ENCODE assay signal across 7 mouse cellular contexts in genomic region chr15:81399297-81399637, GRCm38 (mm10). TPM values are rescaled to one million over a fixed set of nuclear protein-coding genes. Genes with fewer than 3 reads are reported as not detected.
DNase-seq lines count a peak whose midpoint lies in the region; ATAC-seq and TF ChIP-seq lines count a peak whose summit lies in the region.

No protein-coding gene starts in this region.

- no peak for TF ChIP-seq POLR2A in limb, embryonic 14.5 days (IDR thresholded peaks at IDR 0.05; ENCODE audit: borderline replicate concordance, extremely low read depth, insufficient read depth, insufficient read length)

- H3K4me1 ChIP-seq in megakaryocyte, embryonic 14.5 days = peaks cover 51% of the 10 kb centered on the region
- H3K4me1 ChIP-seq in limb, embryonic 14.5 days (ENCODE audit: control insufficient read depth, insufficient read depth, low read length) = peaks cover 11% of the 10 kb centered on the region; the same call in 1 of the 2 replicates
- peaks cover 22% of the 10 kb centered on the region for H3K4me1 ChIP-seq in stomach, embryonic 16.5 days (ENCODE audit: control insufficient read depth, insufficient read depth, low read length)

- under 1% methylated on average over 20 of the region's 21 CpGs for whole genome bisulfite sequencing in limb, embryonic 14.5 days
- under 1% methylated on average over 21 of the region's 21 CpGs for WGBS in stomach, embryonic 16.5 days

- H3K4me3 ChIP-seq in megakaryocyte, embryonic 14.5 days (replicated peaks) = peak overlapping the region; percentile 97
- H3K4me3 ChIP-seq in limb, embryonic 14.5 days (replicated peaks; ENCODE audit: low read length) = peak overlapping the region; percentile 94
- H3K4me3 ChIP-seq in stomach, embryonic 16.5 days (replicated peaks; ENCODE audit: low read length) = peak overlapping the region; percentile 100

- H3K36me3 ChIP-seq in megakaryocyte, embryonic 14.5 days (replicated peaks; ENCODE audit: low read length) = peaks cover 7% of the 10 kb centered on the region
- H3K36me3 ChIP-seq in limb, embryonic 14.5 days (ENCODE audit: control insufficient read depth, insufficient read depth, low read length) = 0 out of 2 replicates have a peak, but pooled peaks cover 4% of the 10 kb centered on the region
- H3K36me3 ChIP-seq in stomach, embryonic 16.5 days (ENCODE audit: control insufficient read depth, insufficient read depth, low read length) = no peaks in the 10 kb centered on the region

- DNase-seq in limb, embryonic 14.5 days (ENCODE audit: low spot score) = no peak
- no peak for DNase-seq in urinary bladder, postnatal 10 days (ENCODE audit: low spot score)
- DNase-seq in urinary bladder, postnatal 36 days (ENCODE audit: low spot score in 2 of 2) = no peak

- H3K9me3 ChIP-seq in megakaryocyte, embryonic 14.5 days = no peaks in the 10 kb centered on the region
- no peaks in the 10 kb centered on the region for H3K9me3 ChIP-seq in limb, embryonic 14.5 days (ENCODE audit: control insufficient read depth, low read length)
- H3K9me3 ChIP-seq in stomach, embryonic 16.5 days (replicated peaks; ENCODE audit: control insufficient read depth, low read length) = no peaks in the 10 kb centered on the region

- no peaks in the 10 kb centered on the region for H3K27me3 ChIP-seq in megakaryocyte, embryonic 14.5 days (replicated peaks)
- H3K27me3 ChIP-seq in limb, embryonic 14.5 days (ENCODE audit: control insufficient read depth, insufficient read depth, low read length) = no peaks in the 10 kb centered on the region
- no peaks in the 10 kb centered on the region for H3K27me3 ChIP-seq in stomach, embryonic 16.5 days (ENCODE audit: control insufficient read depth, insufficient read depth, low read length)

- no peak for ATAC-seq in megakaryocyte, adult 5-6 weeks (ENCODE audit: poor library complexity, severe bottlenecking)
- ATAC-seq in erythroid progenitor cell, adult 5-6 weeks (replicated peaks; ENCODE audit: low FRiP score, poor library complexity, severe bottlenecking) = peak; percentile 45
- no peak for ATAC-seq in limb, embryonic 14.5 days (ENCODE audit: low FRiP score, low read depth)
- ATAC-seq in stomach, embryonic 16.5 days (ENCODE audit: insufficient read depth, low FRiP score) = peak; percentile 65; the same call in 1 of the 2 replicates

- peak overlapping the region; percentile 92 for H3K9ac ChIP-seq in limb, embryonic 14.5 days (ENCODE audit: low read depth, low read length, severe bottlenecking)
- H3K9ac ChIP-seq in stomach, embryonic 16.5 days (ENCODE audit: low read length) = peak overlapping the region; percentile 97

- peak overlapping the region; percentile 96 for H3K27ac ChIP-seq in limb, embryonic 14.5 days (replicated peaks; ENCODE audit: low read depth, low read length)
- H3K27ac ChIP-seq in stomach, embryonic 16.5 days (ENCODE audit: low read length) = peak overlapping the region; percentile 96

- peak overlapping the region; percentile 62 for H3K4me2 ChIP-seq in limb, embryonic 14.5 days (replicated peaks; ENCODE audit: low read depth, low read length, severe bottlenecking)
- H3K4me2 ChIP-seq in stomach, embryonic 16.5 days (ENCODE audit: low read depth, low read length) = peak overlapping the region; percentile 80

RNA-seq across cellular contexts. Expression of gene St13, which starts 0.6 kb away (rescaled TPM):
- 33.7 and 151 TPM in 2 replicates for polyA plus RNA-seq in megakaryocyte, embryonic 14.5 days (2012; ENCODE audit: insufficient read depth, low replicate concordance)
- total RNA-seq in megakaryocyte, adult 5-6 weeks (2015) = 47.5 and 60.1 TPM in 2 replicates
- 162 and 222 TPM in 2 replicates for total RNA-seq in megakaryocyte, adult 5-6 weeks (2017)
- total RNA-seq in erythroid progenitor cell, adult 5-6 weeks (2015; ENCODE audit: low replicate concordance) = 22.7 and 30.6 TPM in 2 replicates
- total RNA-seq in erythroid progenitor cell, adult 5-6 weeks (2017; ENCODE audit: low replicate concordance) = 34.4 and 46.5 TPM in 2 replicates
- 44.0 and 81.7 TPM in 2 replicates for polyA plus RNA-seq in limb, embryonic 14.5 days (2012; rRNA removed)
- polyA plus RNA-seq in limb, embryonic 14.5 days (2014; fragmentation: Nextera tagmentation; extraction: Ambion mirVana) = 137 and 141 TPM in 2 replicates
- 149 and 153 TPM in 2 replicates for polyA plus RNA-seq in stomach, embryonic 16.5 days (2015; fragmentation: Nextera tagmentation; extraction: Ambion mirVana)

RNA-seq across cellular contexts. Expression of gene Xpnpep3, which starts 0.7 kb away (rescaled TPM):
- polyA plus RNA-seq in megakaryocyte, embryonic 14.5 days (2012; ENCODE audit: insufficient read depth, low replicate concordance) = 0.21 and 3.4 TPM in 2 replicates
- 3.3 and 6.8 TPM in 2 replicates for total RNA-seq in megakaryocyte, adult 5-6 weeks (2015)
- 9.1 and 15.7 TPM in 2 replicates for total RNA-seq in megakaryocyte, adult 5-6 weeks (2017)
- total RNA-seq in erythroid progenitor cell, adult 5-6 weeks (2015; ENCODE audit: low replicate concordance) = 12.6 and 16.9 TPM in 2 replicates
- total RNA-seq in erythroid progenitor cell, adult 5-6 weeks (2017; ENCODE audit: low replicate concordance) = 8.6 and 20.8 TPM in 2 replicates
- polyA plus RNA-seq in limb, embryonic 14.5 days (2012; rRNA removed) = 10.4 and 10.5 TPM in 2 replicates
- polyA plus RNA-seq in limb, embryonic 14.5 days (2014; fragmentation: Nextera tagmentation; extraction: Ambion mirVana) = 6.6 and 7.7 TPM in 2 replicates
- 11.1 and 11.9 TPM in 2 replicates for polyA plus RNA-seq in stomach, embryonic 16.5 days (2015; fragmentation: Nextera tagmentation; extraction: Ambion mirVana)

RNA-seq across cellular contexts. Expression of gene Dnajb7, which starts 8.8 kb away (rescaled TPM):
- polyA plus RNA-seq in megakaryocyte, embryonic 14.5 days (2012; ENCODE audit: insufficient read depth, low replicate concordance) = not detected in 2 replicates
- total RNA-seq in megakaryocyte, adult 5-6 weeks (2015) = not detected in 2 replicates
- total RNA-seq in megakaryocyte, adult 5-6 weeks (2017) = 0.18 TPM in 1 of 2 replicates, not detected in the other
- not detected in 2 replicates for total RNA-seq in erythroid progenitor cell, adult 5-6 weeks (2015; ENCODE audit: low replicate concordance)
- not detected in 2 replicates for total RNA-seq in erythroid progenitor cell, adult 5-6 weeks (2017; ENCODE audit: low replicate concordance)
- polyA plus RNA-seq in limb, embryonic 14.5 days (2012; rRNA removed) = not detected in 2 replicates
- polyA plus RNA-seq in limb, embryonic 14.5 days (2014; fragmentation: Nextera tagmentation; extraction: Ambion mirVana) = 1.00 and 1.4 TPM in 2 replicates
- 2.2 and 2.3 TPM in 2 replicates for polyA plus RNA-seq in stomach, embryonic 16.5 days (2015; fragmentation: Nextera tagmentation; extraction: Ambion mirVana)

RNA-seq across cellular contexts. Expression of gene Slc25a17, which starts 38.7 kb away (rescaled TPM):
- 3.7 TPM in 1 of 2 replicates, not detected in the other for polyA plus RNA-seq in megakaryocyte, embryonic 14.5 days (2012; ENCODE audit: insufficient read depth, low replicate concordance)
- total RNA-seq in megakaryocyte, adult 5-6 weeks (2015) = 56.7 and 56.8 TPM in 2 replicates
- 61.3 and 67.6 TPM in 2 replicates for total RNA-seq in megakaryocyte, adult 5-6 weeks (2017)
- 18.0 and 36.0 TPM in 2 replicates for total RNA-seq in erythroid progenitor cell, adult 5-6 weeks (2015; ENCODE audit: low replicate concordance)
- 17.8 and 35.9 TPM in 2 replicates for total RNA-seq in erythroid progenitor cell, adult 5-6 weeks (2017; ENCODE audit: low replicate concordance)
- polyA plus RNA-seq in limb, embryonic 14.5 days (2012; rRNA removed) = 94.6 and 97.3 TPM in 2 replicates
- 124 and 126 TPM in 2 replicates for polyA plus RNA-seq in limb, embryonic 14.5 days (2014; fragmentation: Nextera tagmentation; extraction: Ambion mirVana)
- polyA plus RNA-seq in stomach, embryonic 16.5 days (2015; fragmentation: Nextera tagmentation; extraction: Ambion mirVana) = 104 and 106 TPM in 2 replicates

Comparison
In these comparisons a context has a peak if more than half of its experiments do, and no peak if none do; other contexts are left out.
1. ATAC-seq: peak in erythroid progenitor cell, adult 5-6 weeks (single experiment) and stomach, embryonic 16.5 days (single experiment); none in megakaryocyte, adult 5-6 weeks (single experiment) and limb, embryonic 14.5 days (single experiment).
2. Peak in every context shown above with its lines, with median percentiles within 50 percentile points of each other: H3K4me3 ChIP-seq.